Mouse (Mus musculus) CH12.LX (cell line): ENCODE data around the gene Nfic. TPM values are rescaled to one million over a fixed set of nuclear protein-coding genes. Genes with fewer than 3 reads are reported as not detected.

Experiments used
- DNase-seq: peaks from one replicate; pipeline ENCODE4 v3.0.0-alpha.2; 2013; ENCODE audit errors: extremely low read depth
- H3K27ac ChIP-seq: 2 replicates; pipeline ENCODE4 v1.5.1; 2012; ENCODE audit warnings: low read depth, mild to moderate bottlenecking, control low read depth, moderate library complexity; ENCODE audit not compliant: insufficient read depth
- H3K27me3 ChIP-seq: replicated peaks from 2 replicates; pipeline ENCODE3; 2012; ENCODE audit warnings: inconsistent platforms
- H3K36me3 ChIP-seq, 2 experiments: replicated peaks in 1 of 2; 2 replicates each; pipeline versions ENCODE3 to v1.6.1; 2012; ENCODE audit warnings: inconsistent platforms in 1 of 2, low read length in 1 of 2, mild to moderate bottlenecking in 1 of 2, mixed read lengths in 1 of 2, moderate library complexity in 1 of 2; ENCODE audit not compliant: control insufficient read depth in 1 of 2, insufficient read depth in 1 of 2
- H3K4me1 ChIP-seq, 2 experiments: 2 replicates each; pipeline ENCODE4 v1.6.1; 2012; ENCODE audit warnings: inconsistent platforms in 1 of 2, moderate library complexity in 1 of 2; ENCODE audit not compliant: insufficient read depth in 2 of 2, control insufficient read depth in 1 of 2
- H3K4me2 ChIP-seq: 2 replicates; pipeline ENCODE4 v1.6.1; 2012; ENCODE audit warnings: low read depth, mild to moderate bottlenecking, control low read depth; ENCODE audit not compliant: poor library complexity, insufficient read depth, severe bottlenecking
- H3K4me3 ChIP-seq, 3 experiments: fragments of 150-350 bp in 1 of 3; sonication (generic) in 1 of 3; replicated peaks in 1 of 3; 2 replicates each; pipeline versions ENCODE3 to v1.5.1; 2011 to 2012; ENCODE audit warnings: low read depth in 2 of 3, low read length in 2 of 3, mild to moderate bottlenecking in 2 of 3, moderate library complexity in 2 of 3, control low read depth in 1 of 3, improper control_type of control experiment in 1 of 3, inconsistent platforms in 1 of 3, mixed read lengths in 1 of 3; ENCODE audit not compliant: poor library complexity in 1 of 3
- H3K79me2 ChIP-seq: replicated peaks from 2 replicates; pipeline ENCODE4 v1.6.1; 2012; ENCODE audit warnings: mild to moderate bottlenecking, moderate library complexity; ENCODE audit not compliant: control insufficient read depth, poor library complexity, insufficient read depth, severe bottlenecking; ENCODE audit errors: extremely low read depth
- H3K9ac ChIP-seq: 2 replicates; pipeline ENCODE4 v1.6.1; 2012; ENCODE audit warnings: low read depth, mild to moderate bottlenecking, control low read depth, moderate library complexity; ENCODE audit not compliant: insufficient read depth
- H3K9me3 ChIP-seq: replicated peaks from 2 replicates; pipeline ENCODE3; 2012; ENCODE audit warnings: low read length, inconsistent platforms, mixed read lengths
- BHLHE40 ChIP-seq: IDR thresholded peaks from 2 replicates; pipeline ENCODE4 v1.6.1; 2011; ENCODE audit warnings: mild to moderate bottlenecking, low read depth, low read length, improper control_type of control experiment
- EP300 ChIP-seq: IDR thresholded peaks from 2 replicates; pipeline ENCODE4 v1.6.1; 2011; ENCODE audit warnings: low read length, improper control_type of control experiment
- ETS1 ChIP-seq: conservative IDR thresholded peaks from 2 replicates; pipeline ENCODE4 v1.6.1; 2012; ENCODE audit warnings: low read depth, mild to moderate bottlenecking, inconsistent platforms, low read length, improper control_type of control experiment, moderate library complexity
- HCFC1 ChIP-seq: IDR thresholded peaks from 2 replicates; pipeline ENCODE4 v1.6.1; 2012; ENCODE audit warnings: low read depth, mild to moderate bottlenecking, inconsistent platforms, low read length, improper control_type of control experiment
- JUN ChIP-seq: IDR thresholded peaks from 2 replicates; pipeline ENCODE4 v1.6.1; 2011; ENCODE audit warnings: low read depth, mild to moderate bottlenecking, low read length, improper control_type of control experiment, moderate library complexity; ENCODE audit not compliant: insufficient read depth
- MAFK ChIP-seq: IDR thresholded peaks from 2 replicates; pipeline ENCODE4 v1.6.1; 2011; ENCODE audit warnings: low read length, improper control_type of control experiment; ENCODE audit not compliant: insufficient replicate concordance
- MAX ChIP-seq: IDR thresholded peaks from 2 replicates; pipeline ENCODE4 v1.6.1; 2011; ENCODE audit warnings: low read length, improper control_type of control experiment
- MAZ ChIP-seq: IDR thresholded peaks from 2 replicates; pipeline ENCODE4 v1.6.1; 2012; ENCODE audit warnings: low read depth, mild to moderate bottlenecking, inconsistent platforms, low read length, improper control_type of control experiment, moderate library complexity
- MEF2A ChIP-seq: IDR thresholded peaks from 2 replicates; pipeline ENCODE4 v1.6.1; 2014; ENCODE audit warnings: low read depth, mild to moderate bottlenecking, inconsistent platforms, low read length, improper control_type of control experiment, borderline replicate concordance
- MXI1 ChIP-seq: IDR thresholded peaks from 2 replicates; pipeline ENCODE4 v1.6.1; 2011; ENCODE audit warnings: mild to moderate bottlenecking, low read depth, low read length, improper control_type of control experiment
- MYC ChIP-seq: IDR thresholded peaks from 2 replicates; pipeline ENCODE4 v1.6.1; 2011; ENCODE audit warnings: low read depth, mild to moderate bottlenecking, improper control_type of control experiment, low read length
- NELFE ChIP-seq: IDR thresholded peaks from 2 replicates; pipeline ENCODE4 v1.6.1; 2011; ENCODE audit warnings: low read depth, low read length, improper control_type of control experiment
- NRF1 ChIP-seq: IDR thresholded peaks from 2 replicates; pipeline ENCODE4 v1.6.1; 2014; ENCODE audit warnings: low read depth, mild to moderate bottlenecking, inconsistent platforms, low read length, improper control_type of control experiment, moderate library complexity
- POLR2A ChIP-seq: IDR thresholded peaks from 2 replicates; pipeline ENCODE4 v1.6.1; 2011; ENCODE audit warnings: low read depth, mild to moderate bottlenecking, improper control_type of control experiment, low read length
- SIN3A ChIP-seq: IDR thresholded peaks from 2 replicates; pipeline ENCODE4 v1.6.1; 2012; ENCODE audit warnings: low read length, improper control_type of control experiment, inconsistent platforms
- TBP ChIP-seq: conservative IDR thresholded peaks from 2 replicates; pipeline ENCODE4 v1.6.1; 2011; ENCODE audit warnings: low read depth, low read length, improper control_type of control experiment
- TCF12 ChIP-seq: IDR thresholded peaks from 2 replicates; pipeline ENCODE4 v1.6.1; 2014; ENCODE audit warnings: low read depth, mild to moderate bottlenecking, inconsistent platforms, low read length, improper control_type of control experiment
- UBTF ChIP-seq: IDR thresholded peaks from 2 replicates; pipeline ENCODE4 v1.6.1; 2012; ENCODE audit warnings: low read depth, mild to moderate bottlenecking, inconsistent platforms, low read length, improper control_type of control experiment, moderate library complexity
- ZKSCAN1 ChIP-seq: IDR thresholded peaks from 2 replicates; pipeline ENCODE4 v1.6.1; 2012; ENCODE audit warnings: low read depth, inconsistent platforms, low read length, improper control_type of control experiment, borderline replicate concordance
- dilution Hi-C: fragments of 300-500 bp; cut with MboI; formaldehyde crosslinking; loops from 2 replicates; pipeline ENCODE4 v1.14.3; 2020; ENCODE audit warnings: low sequenced_read_pairs; ENCODE audit not compliant: extremely low pct_unique_long_range_greater_than_20kb, extremely low pct_ligation_motif_present
- in situ Hi-C: fragments of 300-500 bp; cut with MboI; formaldehyde crosslinking; loops from 3 replicates; pipeline ENCODE4 v1.14.3; 2019; ENCODE audit warnings: low sequenced_read_pairs, low pct_ligation_motif_present, low pct_unique_long_range_greater_than_20kb, mixed read lengths
- polyA plus RNA-seq: library from polyadenylated mRNA; unstranded; fragments of >175 nt; gene quantifications from 2 replicates; pipeline ENCODE4 v1.2.1, GENCODE M21; 2012; ENCODE audit warnings: low read depth; ENCODE audit not compliant: insufficient read length
- total RNA-seq, 2 experiments: library from RNA; depleted of rRNA; stranded (reverse); fragments of 300-350 nt in 1 of 2; fragments of >200 nt in 1 of 2; gene quantifications; 2 replicates each; pipeline ENCODE4 v1.2.3; 2012 to 2014

Gene Nfic
- total and polyA plus RNA-seq, 3 experiments: 0.07 to 4.7 (median 4.0) TPM

DNA sequence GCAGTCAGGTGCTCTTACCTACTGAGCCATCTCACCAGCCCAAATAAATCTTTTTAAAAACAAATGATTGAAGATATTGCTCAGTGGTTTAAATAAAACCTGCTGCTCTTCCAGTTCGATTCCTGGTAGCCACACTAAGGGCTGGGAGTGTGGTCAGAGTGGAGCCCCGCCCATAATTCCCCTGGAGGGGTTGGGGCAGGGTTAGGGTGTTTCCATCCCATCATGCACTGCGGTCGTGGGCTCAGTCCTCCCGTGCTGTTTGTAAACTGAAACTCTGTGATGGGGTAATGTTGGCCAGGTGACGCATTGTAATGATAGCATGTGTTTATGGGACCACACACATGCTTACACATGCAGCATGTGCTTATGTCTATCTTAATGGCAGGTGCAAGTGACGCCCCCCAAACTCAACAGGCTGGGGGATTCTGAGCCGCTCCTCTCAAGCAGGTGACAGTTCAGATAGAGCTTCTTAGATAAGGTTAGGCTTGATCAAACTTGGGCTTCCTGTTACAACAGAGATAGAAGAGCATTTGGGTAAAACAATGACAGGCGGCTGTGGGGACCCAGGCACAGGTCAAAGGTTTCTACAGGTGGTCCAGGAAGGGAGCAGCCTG lies 103.7 kb downstream of the Nfic start:
- H3K79me2 ChIP-seq: no peaks in the 10 kb centered on the region
- dilution Hi-C loops: no loop called here
- H3K27ac ChIP-seq: no peak overlapping the region
- peak overlapping the region; percentile 2; the same call in 1 of the 2 replicates for H3K9ac ChIP-seq
- peaks cover 13 to 49% of the 10 kb centered on the region in 2 experiments for H3K4me1 ChIP-seq
- in situ Hi-C loops: loop anchor here (10.0 kb wide), 1 partner anchor 157 kb away; no protein-coding TSS in a partner anchor
- H3K9me3 ChIP-seq: no peaks in the 10 kb centered on the region
- H3K36me3 ChIP-seq: peaks cover 16 to 21% of the 10 kb centered on the region in 2 experiments
- DNase-seq: peak; percentile 75
- 0 out of 2 replicates have a peak, but pooled peaks have one; percentile 39 for TF ChIP-seq TBP
- peak; percentile 22; the same call in 1 of the 2 replicates for TF ChIP-seq EP300
- peak; percentile 28; the same call in 1 of the 2 replicates for TF ChIP-seq HCFC1
- peak; percentile 71 for TF ChIP-seq BHLHE40
- no peak for TF ChIP-seq UBTF
- TF ChIP-seq ETS1: no peak; the same call in 1 of the 2 replicates
- TF ChIP-seq JUN: no peak
- 0 out of 2 replicates have a peak, but pooled peaks have one; percentile 41 for TF ChIP-seq TCF12
- peak; percentile 40; the same call in 1 of the 2 replicates for TF ChIP-seq NELFE
- TF ChIP-seq MAX: peak; percentile 83
- TF ChIP-seq MAFK: no peak
- TF ChIP-seq ZKSCAN1: 0 out of 2 replicates have a peak, but pooled peaks have one; percentile 34
- TF ChIP-seq MYC: 0 out of 2 replicates have a peak, but pooled peaks have one; percentile 10
- TF ChIP-seq MEF2A: 0 out of 2 replicates have a peak, but pooled peaks have one; percentile 28
- peak; percentile 82; the same call in 1 of the 2 replicates for TF ChIP-seq MAZ
- no peak for TF ChIP-seq NRF1
- TF ChIP-seq MXI1: peak; percentile 59; the same call in 1 of the 2 replicates
- TF ChIP-seq POLR2A: peak; percentile 56
- peak; percentile 62 for TF ChIP-seq SIN3A
- peak overlapping the region; percentile 54 for H3K4me2 ChIP-seq
- peak overlapping the region in 2 of 3 experiments; percentile 15 to 32 for H3K4me3 ChIP-seq
- H3K27me3 ChIP-seq: no peaks in the 10 kb centered on the region
